ENCODE assay signal across 14 mouse cellular contexts in genomic region chr5:99218385-99218784, GRCm38 (mm10).
DNase-seq lines count a peak whose midpoint lies in the region; ATAC-seq lines count a peak whose summit lies in the region.
"Had no signal": no experiment of that assay in that cellular context is flagged by ENCODE, and none has a peak within 500 bp of the region (broad histone marks: within the 10 kb centered on the region; RNA-seq: fewer than 3 reads in every experiment).

No protein-coding gene starts in this region.

- H3K4me2 ChIP-seq in embryonic facial prominence, embryonic 12.5 days (replicated peaks) = no peak overlapping the region

- no peak for DNase-seq in embryonic facial prominence, embryonic 10.5 days (ENCODE audit: low spot score)
- DNase-seq in layer of hippocampus, adult 18-20 months (ENCODE audit: low spot score in 2 of 2) = peak; percentile 31 to 42
- DNase-seq in layer of hippocampus, postnatal 25 days (ENCODE audit: extremely low spot score in 1 of 2, low spot score in 1 of 2) = no peak
- DNase-seq in right cerebral cortex, adult 18-20 months = peak; percentile 48
- no peak for DNase-seq in right cerebral cortex, postnatal 36 days (ENCODE audit: low spot score in 2 of 2)
- DNase-seq in telencephalon, adult 2 months (ENCODE audit: low read depth, low spot score) = peak; percentile 46
- DNase-seq in spleen, postnatal 10 days (ENCODE audit: low spot score in 2 of 2) = no peak
- DNase-seq: cerebellum, adult 8-10 months; heart, adult 18-20 months; heart, postnatal 36 days; kidney, postnatal 14 days; right cerebral cortex, postnatal 4 days had no signal

- H3K36me3 ChIP-seq in embryonic facial prominence, embryonic 12.5 days = peaks cover 47% of the 10 kb centered on the region
- peaks cover 71% of the 10 kb centered on the region for H3K36me3 ChIP-seq in embryonic facial prominence, embryonic 10.5 days (replicated peaks)

- WGBS in embryonic facial prominence, embryonic 12.5 days = 72% methylated on average over 5 of the region's 5 CpGs
- WGBS in embryonic facial prominence, embryonic 10.5 days = 73% methylated on average over 5 of the region's 5 CpGs

- 0 out of 2 replicates have a peak, but pooled peaks cover 3% of the 10 kb centered on the region for H3K9me3 ChIP-seq in embryonic facial prominence, embryonic 12.5 days
- H3K9me3 ChIP-seq in embryonic facial prominence, embryonic 10.5 days = no peaks in the 10 kb centered on the region; the same call in 1 of the 2 replicates

- H3K4me3 ChIP-seq in embryonic facial prominence, embryonic 12.5 days = no peak overlapping the region
- H3K4me3 ChIP-seq in embryonic facial prominence, embryonic 10.5 days = no peak overlapping the region

- no peaks in the 10 kb centered on the region for H3K4me1 ChIP-seq in embryonic facial prominence, embryonic 12.5 days
- H3K4me1 ChIP-seq in embryonic facial prominence, embryonic 10.5 days = no peaks in the 10 kb centered on the region

- H3K27me3 ChIP-seq in embryonic facial prominence, embryonic 12.5 days = no peaks in the 10 kb centered on the region
- no peaks in the 10 kb centered on the region for H3K27me3 ChIP-seq in embryonic facial prominence, embryonic 10.5 days (replicated peaks; ENCODE audit: low read depth, poor library complexity, severe bottlenecking)

- no peak for ATAC-seq in embryonic facial prominence, embryonic 12.5 days (ENCODE audit: insufficient number of reproducible peaks, insufficient read depth, low FRiP score, low TSS enrichment)

- 0 out of 2 replicates have a peak overlapping the region, but pooled peaks have one; percentile 6 for H3K27ac ChIP-seq in embryonic facial prominence, embryonic 12.5 days
- H3K27ac ChIP-seq in embryonic facial prominence, embryonic 10.5 days (replicated peaks) = no peak overlapping the region
- H3K27ac ChIP-seq: liver, embryonic 14.5 days had no signal

- H3K9ac ChIP-seq in embryonic facial prominence, embryonic 12.5 days = no peak overlapping the region
- H3K9ac ChIP-seq: liver, embryonic 14.5 days had no signal

Comparison
In these comparisons a context has a peak if more than half of its experiments do, and no peak if none do; other contexts are left out.
1. DNase-seq: peak in layer of hippocampus, adult 18-20 months (2 of 2), right cerebral cortex, adult 18-20 months (single experiment) and telencephalon, adult 2 months (single experiment); none in embryonic facial prominence, embryonic 10.5 days (single experiment), layer of hippocampus, postnatal 25 days (0 of 2), right cerebral cortex, postnatal 36 days (0 of 2) and spleen, postnatal 10 days (0 of 2).